Mouse (Mus musculus) lung, adult 2 months (tissue): ENCODE data around the gene Atp1b1.

Source experiments
- CTCF ChIP-seq: fragments of 200-500 bp; IDR thresholded peaks from 2 replicates; pipeline ENCODE4 v1.5.1; 2011; ENCODE audit warnings: mild to moderate bottlenecking, low read length, control low read depth; ENCODE audit not compliant: insufficient read depth
- POLR2A ChIP-seq: fragments of 200-500 bp; IDR thresholded peaks from 2 replicates; pipeline ENCODE4 v1.6.1; 2011; ENCODE audit warnings: low read depth, mild to moderate bottlenecking, control low read depth, low read length, borderline replicate concordance; ENCODE audit errors: extremely low read depth

DNA sequence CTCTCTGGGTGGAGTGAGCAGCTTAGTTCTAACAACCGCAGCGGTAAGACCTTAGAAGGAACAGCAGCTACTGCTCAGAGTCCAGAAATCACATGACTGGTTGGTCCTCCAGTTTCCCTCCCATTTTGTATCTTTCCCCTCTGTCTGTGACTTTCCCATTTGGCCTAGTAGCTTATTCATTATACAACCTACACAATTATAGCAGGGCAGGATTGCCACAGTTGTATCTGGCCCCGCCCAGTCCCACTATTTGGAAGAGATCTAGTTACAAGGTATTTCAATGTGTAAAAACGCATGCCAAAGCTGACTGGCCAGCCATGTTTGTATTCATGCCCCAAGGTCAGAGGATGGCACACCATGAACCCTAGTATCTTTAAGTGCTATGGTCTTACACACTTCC, 7.5 kb downstream of the Atp1b1 start:
- TF ChIP-seq POLR2A (no peak), CTCF (no peak)
